Mouse (Mus musculus) activated CD4-positive, CD25-positive, alpha-beta regulatory T cell, adult 9 weeks (primary cell): ENCODE measurements around the gene Rph3al. TPM values are rescaled to one million over a fixed set of nuclear protein-coding genes. Genes with fewer than 3 reads are reported as not detected.

Experiments used
- polyA plus RNA-seq: library from polyadenylated mRNA; unstranded; fragments of 100-300 nt; shearing (Covaris generic); gene quantifications from one replicate; pipeline ENCODE4 v1.2.1, GENCODE M21; 2017

The Rph3al gene
- polyA plus RNA-seq, result 11.1 TPM

DNA sequence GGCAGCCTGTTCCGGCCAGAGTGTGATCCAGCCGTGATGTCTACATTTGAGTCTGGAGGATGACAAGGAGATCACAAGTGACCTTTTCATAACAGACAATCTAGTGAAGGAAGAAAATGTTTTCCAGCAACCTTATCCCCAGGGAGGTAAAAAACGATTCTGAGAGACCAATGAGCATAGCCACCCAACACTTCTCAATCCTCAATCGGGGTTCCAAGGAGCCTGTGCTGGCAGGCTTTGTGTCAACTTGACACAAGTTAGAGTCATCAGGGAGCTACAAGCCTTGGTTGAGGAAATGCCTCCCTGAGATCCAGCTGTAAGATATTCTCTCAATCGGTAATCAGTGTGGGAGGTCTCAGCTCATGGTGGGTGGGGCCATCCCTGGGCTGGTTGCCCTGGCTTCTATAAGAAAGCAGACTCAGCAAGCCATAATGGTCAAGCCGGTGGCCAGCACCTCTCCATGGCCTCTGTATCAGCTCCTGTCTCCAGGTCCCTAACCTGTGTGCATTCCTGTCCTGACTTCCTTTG, at the start of gene Rph3al:
TSS of gene Rph3al (minus strand) at position 51 of the 528 bp plus-strand sequence.

DNA sequence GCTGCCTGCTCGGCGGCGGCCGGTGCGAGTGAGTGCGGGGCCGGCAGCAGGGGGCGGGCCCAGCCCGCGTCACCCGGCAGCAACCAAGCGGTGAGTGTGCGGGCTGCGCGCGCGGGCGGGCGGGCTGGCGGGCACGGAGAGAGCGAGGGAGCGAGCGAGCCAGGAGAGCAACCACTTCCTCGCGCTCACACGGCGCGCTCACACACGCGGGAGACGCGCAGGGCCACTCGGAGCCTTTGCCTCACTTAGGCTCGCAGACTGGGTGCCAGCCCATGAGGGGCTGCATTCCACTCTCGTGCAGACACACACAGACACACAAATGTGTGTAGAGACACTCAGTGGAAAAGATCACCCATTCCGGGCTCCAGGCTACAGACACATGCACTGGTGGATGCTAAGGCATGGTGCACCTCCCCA, 142.2 kb downstream of the Rph3al start, which contains the start of gene Doc2b:
TSS of gene Doc2b (minus strand) at position 21 of the 417 bp plus-strand sequence.

Other genes starting within 250 kb of the Rph3al start
- 256 TPM for gene Ywhae, start 205.6 kb downstream of the Rph3al start, polyA plus RNA-seq
- gene Doc2b, start 142.4 kb downstream of the Rph3al start, polyA plus RNA-seq, result not detected
- not detected for gene 1700016K19Rik, start 61.5 kb upstream of the Rph3al start, polyA plus RNA-seq
- 12.2 TPM for gene Rflnb, start 89.4 kb upstream of the Rph3al start, polyA plus RNA-seq
- gene Vps53, start 241.2 kb upstream of the Rph3al start, polyA plus RNA-seq, result 68.2 TPM
- 5.2 TPM for gene Fam57a, start 241.2 kb upstream of the Rph3al start, polyA plus RNA-seq